Mouse (Mus musculus) embryonic fibroblast, embryonic 13.5 days (primary cell): ENCODE measurements around the gene Taar3.

Experiments
- CTCF ChIP-seq: IDR thresholded peaks from 2 replicates; pipeline ENCODE4 v1.5.1; 2011; ENCODE audit warnings: mild to moderate bottlenecking, control low read depth, low read length, moderate library complexity, borderline replicate concordance; ENCODE audit not compliant: insufficient read depth
- POLR2A ChIP-seq: IDR thresholded peaks from 2 replicates; pipeline ENCODE4 v1.6.1; 2011; ENCODE audit warnings: low read depth, mild to moderate bottlenecking, control low read depth, low read length, moderate library complexity

- TF ChIP-seq CTCF = no peak
- no peak for TF ChIP-seq POLR2A
These were observed 11.7 kb upstream of the Taar3 start for GRCm38 (mm10) chr10:23937613-23938012.
